Mouse (Mus musculus): Measurements from ENCODE around the gene Magt1. TPM values are rescaled to one million over a fixed set of nuclear protein-coding genes. Genes with fewer than 3 reads are reported as not detected.
"Not testable (repeated sequence)": the region's sequence is repeated elsewhere in the genome, so short reads cannot be mapped to it uniquely, and the experiment has no call there.

The Magt1 gene
- total RNA-seq (2015; ENCODE audit: low replicate concordance) (16.6 and 18.4 TPM in 2 replicates), total RNA-seq (2017; ENCODE audit: low replicate concordance) (20.3 and 37.4 TPM in 2 replicates)

- peak; percentile 95 for ATAC-seq (replicated peaks; ENCODE audit: low FRiP score, poor library complexity, severe bottlenecking)
Observed at GRCm38 (mm10) chrX:106011465-106012159, at the start of gene Magt1. TSS of gene Magt1 (minus strand) at chrX:106011906.

GRCm38 (mm10) chrX:106048191-106048590 lies 36.5 kb upstream of the Magt1 start:
- ATAC-seq (replicated peaks; ENCODE audit: low FRiP score, poor library complexity, severe bottlenecking): no peak

GRCm38 (mm10) chrX:106045928-106046327 lies 34.2 kb upstream of the Magt1 start:
- no peak for ATAC-seq (replicated peaks; ENCODE audit: low FRiP score, poor library complexity, severe bottlenecking)

GRCm38 (mm10) chrX:106045455-106045854 lies 33.7 kb upstream of the Magt1 start:
- ATAC-seq (replicated peaks; ENCODE audit: low FRiP score, poor library complexity, severe bottlenecking): no peak

GRCm38 (mm10) chrX:106043863-106044617 lies 32.3 kb upstream of the Magt1 start:
- peak; percentile 75 for ATAC-seq (replicated peaks; ENCODE audit: low FRiP score, poor library complexity, severe bottlenecking)

- no peak for ATAC-seq (replicated peaks; ENCODE audit: low FRiP score, poor library complexity, severe bottlenecking)
Observed at GRCm38 (mm10) chrX:106037185-106037752, 25.6 kb upstream of the Magt1 start.

GRCm38 (mm10) chrX:106035727-106036126 lies 24.0 kb upstream of the Magt1 start:
- no peak for ATAC-seq (replicated peaks; ENCODE audit: low FRiP score, poor library complexity, severe bottlenecking)

GRCm38 (mm10) chrX:106031124-106031523 lies 19.4 kb upstream of the Magt1 start:
- no peak for ATAC-seq (replicated peaks; ENCODE audit: low FRiP score, poor library complexity, severe bottlenecking)

- no peak for ATAC-seq (replicated peaks; ENCODE audit: low FRiP score, poor library complexity, severe bottlenecking)
Observed at GRCm38 (mm10) chrX:106030176-106030575, 18.5 kb upstream of the Magt1 start.

- no peak; the same call in 1 of the 2 replicates for ATAC-seq (replicated peaks; ENCODE audit: low FRiP score, poor library complexity, severe bottlenecking)
Observed at GRCm38 (mm10) chrX:106027343-106027674, 15.6 kb upstream of the Magt1 start.

- ATAC-seq (replicated peaks; ENCODE audit: low FRiP score, poor library complexity, severe bottlenecking): peak; percentile 100
Observed at GRCm38 (mm10) chrX:106026418-106027342, 15.0 kb upstream of the Magt1 start, which contains the start of gene Atp7a. TSS of gene Atp7a (plus strand) at chrX:106027276.

GRCm38 (mm10) chrX:106017516-106017915 lies 5.8 kb upstream of the Magt1 start:
- no peak for ATAC-seq (replicated peaks; ENCODE audit: low FRiP score, poor library complexity, severe bottlenecking)

GRCm38 (mm10) chrX:106017102-106017501 lies 5.4 kb upstream of the Magt1 start:
- no peak for ATAC-seq (replicated peaks; ENCODE audit: low FRiP score, poor library complexity, severe bottlenecking)

GRCm38 (mm10) chrX:106015571-106016322 lies 4.0 kb upstream of the Magt1 start, which contains the start of gene Cox7b:
TSS of gene Cox7b (plus strand) at chrX:106015700.
- peak; percentile 67 for ATAC-seq (replicated peaks; ENCODE audit: low FRiP score, poor library complexity, severe bottlenecking)

- ATAC-seq (replicated peaks; ENCODE audit: low FRiP score, poor library complexity, severe bottlenecking): not testable (repeated sequence)
Observed at GRCm38 (mm10) chrX:106014741-106015377, 3.2 kb upstream of the Magt1 start.

- no peak for ATAC-seq (replicated peaks; ENCODE audit: low FRiP score, poor library complexity, severe bottlenecking)
Observed at GRCm38 (mm10) chrX:106013217-106013616, 1.5 kb upstream of the Magt1 start.

GRCm38 (mm10) chrX:106012559-106012958 lies 853 bp upstream of the Magt1 start:
- no peak for ATAC-seq (replicated peaks; ENCODE audit: low FRiP score, poor library complexity, severe bottlenecking)

GRCm38 (mm10) chrX:106010762-106011161 lies 944 bp downstream of the Magt1 start:
- no peak for ATAC-seq (replicated peaks; ENCODE audit: low FRiP score, poor library complexity, severe bottlenecking)

Data from erythroid progenitor cell, adult 5-6 weeks (primary cell).